Mouse (Mus musculus) small intestine, adult 2 months (tissue): ENCODE measurements around the gene Tchp.

Source experiments
- CTCF ChIP-seq: fragments of 200-500 bp; IDR thresholded peaks from 2 replicates; pipeline ENCODE4 v1.5.1; 2012; ENCODE audit warnings: low read depth, mild to moderate bottlenecking, control low read depth, inconsistent platforms, low read length, moderate library complexity, mixed read lengths; ENCODE audit not compliant: insufficient replicate concordance, insufficient read length; ENCODE audit errors: extremely low read depth
- POLR2A ChIP-seq: fragments of 200-500 bp; IDR thresholded peaks from 2 replicates; pipeline ENCODE4 v1.6.1; 2012; ENCODE audit warnings: low read depth, mild to moderate bottlenecking, control low read depth, inconsistent platforms, low read length, moderate library complexity

DNA sequence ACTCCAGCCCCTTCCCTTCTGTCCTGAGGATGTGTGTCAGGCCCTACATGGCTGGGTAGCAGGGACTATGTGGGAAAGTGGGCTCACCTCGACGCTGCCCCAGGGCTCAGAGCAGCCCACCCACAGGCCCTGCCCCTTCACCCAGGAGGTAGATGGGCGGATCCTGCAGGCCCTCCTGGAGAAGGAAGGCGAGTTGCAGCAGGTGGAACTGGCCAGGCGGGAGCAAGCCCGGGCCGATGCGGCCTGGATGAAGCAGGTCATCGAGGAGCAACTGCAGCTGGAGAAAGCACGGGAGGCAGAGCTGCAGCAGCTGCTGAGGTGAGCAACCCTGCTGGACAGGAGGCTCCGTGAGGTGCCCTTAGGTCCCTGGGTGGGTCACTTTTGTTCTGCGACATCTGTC lies 9.7 kb downstream of the Tchp start:
- TF ChIP-seq POLR2A (no peak), CTCF (no peak)
